ENCODE assay signal across 8 mouse cellular contexts in the genomic region with DNA sequence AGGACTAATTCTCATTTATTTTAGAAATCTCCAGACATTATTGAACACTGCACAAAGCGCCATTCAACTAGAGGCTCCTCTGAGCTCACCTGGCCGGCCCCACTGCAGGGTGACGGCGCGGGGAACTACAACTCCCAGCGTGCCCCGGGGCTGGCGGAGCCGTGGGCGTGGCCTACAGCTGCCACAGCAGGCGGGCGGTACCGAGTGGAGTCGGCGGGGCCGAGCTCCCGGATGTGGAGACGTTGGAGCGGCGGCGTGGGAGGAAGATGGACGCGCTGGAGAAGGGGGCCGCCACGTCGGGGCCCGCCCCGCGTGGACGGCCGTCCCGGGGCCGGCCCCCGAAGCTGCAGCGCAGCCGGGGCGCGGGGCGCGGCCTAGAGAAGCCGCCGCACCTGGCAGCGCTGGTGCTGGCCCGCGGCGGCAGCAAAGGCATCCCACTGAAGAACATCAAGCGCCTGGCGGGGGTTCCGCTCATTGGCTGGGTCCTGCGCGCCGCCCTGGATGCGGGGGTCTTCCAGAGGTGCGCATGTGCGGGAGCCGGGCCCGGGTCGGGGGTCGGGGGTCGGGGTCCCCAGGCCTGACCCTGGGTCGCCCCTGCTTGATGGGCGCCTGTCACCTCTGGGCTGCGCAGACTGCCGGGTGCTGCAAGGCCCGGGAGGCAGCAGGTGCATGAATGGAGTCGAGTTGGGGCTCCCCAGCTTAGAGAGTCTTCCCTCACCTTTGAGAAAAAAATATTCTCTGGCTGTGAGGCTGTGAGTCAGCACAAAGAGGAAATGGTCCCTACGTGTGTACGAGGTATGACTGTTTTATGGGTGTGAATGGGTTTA. TPM values are rescaled to one million over a fixed set of nuclear protein-coding genes. Genes with fewer than 3 reads are reported as not detected.
DNase-seq lines count a peak whose midpoint lies in the region; ATAC-seq lines count a peak whose summit lies in the region.

Cmas (plus strand) TSS at position 180 of the 827 bp plus-strand sequence.

- H3K27me3 ChIP-seq in hindbrain, embryonic 10.5 days (ENCODE audit: insufficient read depth, poor library complexity, severe bottlenecking), result peaks cover 28% of the 10 kb centered on the region

- peak within 1 kb of the TSS; percentile 96 for H3K27ac ChIP-seq in hindbrain, embryonic 10.5 days

- ATAC-seq in frontal cortex, adult (ENCODE audit: low TSS enrichment), result peak; percentile 91

- peak; percentile 85 for DNase-seq in MN1 (ENCODE audit: low spot score)
- peak; percentile 90 for DNase-seq in cerebellum, adult 9-10 months
- DNase-seq in hindbrain, embryonic 10.5 days (ENCODE audit: low spot score), result peak; percentile 89
- DNase-seq in layer of hippocampus, postnatal 10 days (ENCODE audit: low spot score in 2 of 2), result peak; percentile 84 to 92
- DNase-seq in lung, postnatal 10 days, result peak; percentile 92
- DNase-seq in ovary, postnatal 36 days (ENCODE audit: low spot score), result peak; percentile 85
- DNase-seq in thymus, postnatal 25 days, result peak; percentile 92

- H3K4me1 ChIP-seq in hindbrain, embryonic 10.5 days (replicated peaks), result peaks cover 37% of the 10 kb centered on the region

- peak within 1 kb of the TSS; percentile 92 for H3K4me3 ChIP-seq in hindbrain, embryonic 10.5 days

- no peaks in the 10 kb centered on the region for H3K9me3 ChIP-seq in hindbrain, embryonic 10.5 days

- 1% methylated on average over 68 of the region's 68 CpGs for WGBS in hindbrain, embryonic 10.5 days

- H3K36me3 ChIP-seq in hindbrain, embryonic 10.5 days, result peaks cover 31% of the 10 kb centered on the region

RNA-seq across cellular contexts. Expression of gene Cmas, which starts in this region (rescaled TPM):
- polyA plus RNA-seq in hindbrain, embryonic 10.5 days (2016; fragmentation: Nextera tagmentation; extraction: Ambion mirVana), result 78.5 and 97.0 TPM in 2 replicates
- 100 to 1,000 TPM; 134 to 138 TPM for total RNA-seq in layer of hippocampus, postnatal 10 days (2021)

Comparison
In these comparisons a context has a peak if more than half of its experiments do, and no peak if none do; other contexts are left out.
1. Peak in every context shown above with its lines: DNase-seq, ATAC-seq, H3K4me3 ChIP-seq and H3K27ac ChIP-seq.